Mouse (Mus musculus) C2C12 (cell line): ENCODE results near the gene Lpgat1. TPM values are rescaled to one million over a fixed set of nuclear protein-coding genes. Genes with fewer than 3 reads are reported as not detected.
A peak's percentile ranks its signal among the peaks of the same experiment; 100 is the strongest.

Experiments used
- H3K27me3 ChIP-seq: one replicate; pipeline ENCODE4 v1.6.1; 2011; ENCODE audit not compliant: control insufficient read depth, insufficient read depth, insufficient read length
- H3K36me3 ChIP-seq: one replicate; pipeline ENCODE4 v1.6.1; 2011; ENCODE audit not compliant: control insufficient read depth, insufficient read depth
- H3K4me3 ChIP-seq: one replicate; pipeline ENCODE4 v1.5.1; 2011; ENCODE audit warnings: mild to moderate bottlenecking, control low read depth; ENCODE audit not compliant: poor library complexity, insufficient read depth, severe bottlenecking
- H3K79me2 ChIP-seq: one replicate; pipeline ENCODE4 v1.6.1; 2011; ENCODE audit not compliant: control insufficient read depth, insufficient read depth
- H3K79me3 ChIP-seq: one replicate; pipeline ENCODE4 v1.6.1; 2011; ENCODE audit warnings: low read depth, control low read depth
- H3ac ChIP-seq: one replicate; pipeline ENCODE3; 2011; ENCODE audit warnings: low read depth; ENCODE audit not compliant: control insufficient read depth, insufficient read length
- CEBPB ChIP-seq: IDR thresholded peaks from one replicate; pipeline ENCODE4 v1.6.1; 2011; ENCODE audit warnings: low read depth, mild to moderate bottlenecking, control low read depth, moderate library complexity
- CTCF ChIP-seq: IDR thresholded peaks from one replicate; pipeline ENCODE4 v1.5.1; 2011; ENCODE audit not compliant: control insufficient read depth, insufficient read depth, insufficient read length
- FOSL1 ChIP-seq: IDR thresholded peaks from one replicate; pipeline ENCODE4 v1.8.0; 2011; ENCODE audit warnings: mild to moderate bottlenecking, low read length; ENCODE audit not compliant: poor library complexity, insufficient read depth, severe bottlenecking
- MAX ChIP-seq: IDR thresholded peaks from one replicate; pipeline ENCODE4 v1.6.1; 2011; ENCODE audit warnings: mild to moderate bottlenecking, control low read depth
- MYOD1 ChIP-seq: IDR thresholded peaks from one replicate; pipeline ENCODE4 v1.6.1; 2011; ENCODE audit warnings: low read depth; ENCODE audit not compliant: control insufficient read depth, insufficient read length
- MYOG ChIP-seq: IDR thresholded peaks from one replicate; pipeline ENCODE4 v1.6.1; 2011; ENCODE audit not compliant: control insufficient read depth, insufficient read length; ENCODE audit errors: extremely low read depth
- USF1 ChIP-seq: IDR thresholded peaks from one replicate; pipeline ENCODE4 v1.6.1; 2011; ENCODE audit warnings: low read depth, mild to moderate bottlenecking, control low read depth, moderate library complexity
- polyA plus RNA-seq: library from polyadenylated mRNA; unstranded; fragments of >200 nt; fragmentation: generic; extraction: Trizol; gene quantifications from one replicate; pipeline ENCODE4 v1.2.1, GENCODE M21; 2012; ENCODE audit warnings: missing spikeins

The Lpgat1 gene
- polyA plus RNA-seq, 1 experiment = 16.5 TPM

- Histone ChIP-seq H3K36me3 (no peaks in the 10 kb centered on the region), H3K79me3 (no peaks in the 10 kb centered on the region), H3K4me3 (no peak overlapping the region), H3ac (no peak overlapping the region), H3K79me2 (peaks cover 5% of the 10 kb centered on the region), H3K27me3 (no peaks in the 10 kb centered on the region)
- TF ChIP-seq CEBPB (no peak), USF1 (no peak), MAX (no peak), MYOG (no peak), MYOD1 (no peak), FOSL1 (no peak)
These were observed 3.8 kb upstream of the Lpgat1 start for GRCm38 (mm10) chr1:191713813-191714212.

DNA sequence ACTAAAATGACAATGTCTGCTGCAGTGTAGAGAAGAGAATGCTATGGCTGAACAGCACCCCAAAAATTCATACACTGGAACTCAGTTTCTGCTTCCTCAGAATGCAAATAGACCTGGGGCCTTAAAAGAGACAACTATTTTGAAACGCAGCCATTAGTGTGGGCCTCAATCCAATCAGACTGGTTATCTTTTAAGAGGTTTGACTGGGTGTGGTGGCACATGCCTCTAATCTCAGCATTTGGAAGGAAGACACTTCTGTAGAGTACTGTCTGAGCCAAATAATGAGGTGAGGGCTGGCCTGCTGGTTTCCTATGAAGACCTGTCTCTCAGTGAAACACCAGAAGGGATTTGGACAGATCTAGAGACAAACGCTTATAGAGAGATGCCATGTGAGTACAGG is 2.5 kb upstream of the Lpgat1 start:
- TF ChIP-seq CEBPB (no peak), CTCF (no peak), MAX (no peak), MYOG (no peak), MYOD1 (no peak), USF1 (no peak), FOSL1 (no peak)
- Histone ChIP-seq H3K36me3 (peaks cover 2% of the 10 kb centered on the region), H3ac (no peak overlapping the region), H3K27me3 (no peaks in the 10 kb centered on the region), H3K79me2 (peaks cover 18% of the 10 kb centered on the region), H3K79me3 (peaks cover 8% of the 10 kb centered on the region), H3K4me3 (no peak overlapping the region)

GRCm38 (mm10) chr1:191717141-191717540 is 493 bp upstream of the Lpgat1 start:
- Histone ChIP-seq H3K36me3 (peaks cover 18% of the 10 kb centered on the region), H3K4me3 (peak overlapping the region; percentile 78), H3K79me3 (peaks cover 24% of the 10 kb centered on the region), H3K27me3 (no peaks in the 10 kb centered on the region), H3ac (peak overlapping the region; percentile 99), H3K79me2 (peaks cover 38% of the 10 kb centered on the region)
- TF ChIP-seq CTCF (no peak), MAX (no peak), CEBPB (no peak), USF1 (no peak), FOSL1 (no peak), MYOG (no peak), MYOD1 (no peak)

DNA sequence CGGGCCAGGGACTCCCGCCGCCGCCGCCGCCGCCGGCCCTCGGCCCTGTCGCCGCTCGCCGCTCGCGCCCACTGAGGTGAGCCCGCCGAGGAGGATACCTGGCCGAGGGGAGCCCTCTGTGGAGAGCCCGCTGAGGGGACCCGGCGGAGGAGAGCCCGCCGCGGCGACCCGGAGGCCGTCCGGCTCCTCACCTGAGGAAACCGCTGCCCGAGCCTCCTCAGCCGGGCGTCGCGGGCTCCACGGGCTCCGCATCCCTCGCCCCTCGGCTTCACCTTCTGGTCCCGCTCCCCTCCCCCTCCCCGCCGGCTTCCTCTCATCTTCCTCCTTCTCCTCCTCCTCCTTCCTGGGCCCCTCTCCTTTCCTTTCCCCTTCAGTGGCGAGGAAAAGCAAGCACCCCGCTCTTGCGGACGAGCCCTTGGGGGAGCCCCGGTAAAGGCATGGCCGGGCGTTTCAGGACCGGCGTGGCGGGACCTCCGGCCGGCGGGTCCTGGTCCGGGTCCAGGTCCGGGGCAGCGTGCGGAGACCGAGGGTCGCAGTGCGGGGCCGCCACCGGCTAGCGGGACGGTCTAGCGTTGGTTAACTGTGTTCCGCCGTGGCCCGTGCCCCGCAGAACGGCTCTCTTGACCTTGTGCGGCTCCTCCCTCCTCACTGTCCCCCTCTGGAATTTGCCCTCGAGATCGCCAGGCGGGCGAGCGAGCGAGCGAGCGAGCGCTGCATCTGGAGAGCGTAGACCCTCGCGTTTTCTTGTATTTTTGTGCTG is 1.1 kb downstream of the Lpgat1 start:
- peak overlapping the region; percentile 78 for H3K4me3 ChIP-seq
- peaks cover 29% of the 10 kb centered on the region for H3K36me3 ChIP-seq
- peak overlapping the region; percentile 99 for H3ac ChIP-seq
- TF ChIP-seq USF1 = no peak
- TF ChIP-seq MYOD1 = no peak
- no peak for TF ChIP-seq FOSL1
- no peaks in the 10 kb centered on the region for H3K27me3 ChIP-seq
- H3K79me2 ChIP-seq = peaks cover 50% of the 10 kb centered on the region
- H3K79me3 ChIP-seq = peaks cover 26% of the 10 kb centered on the region

DNA sequence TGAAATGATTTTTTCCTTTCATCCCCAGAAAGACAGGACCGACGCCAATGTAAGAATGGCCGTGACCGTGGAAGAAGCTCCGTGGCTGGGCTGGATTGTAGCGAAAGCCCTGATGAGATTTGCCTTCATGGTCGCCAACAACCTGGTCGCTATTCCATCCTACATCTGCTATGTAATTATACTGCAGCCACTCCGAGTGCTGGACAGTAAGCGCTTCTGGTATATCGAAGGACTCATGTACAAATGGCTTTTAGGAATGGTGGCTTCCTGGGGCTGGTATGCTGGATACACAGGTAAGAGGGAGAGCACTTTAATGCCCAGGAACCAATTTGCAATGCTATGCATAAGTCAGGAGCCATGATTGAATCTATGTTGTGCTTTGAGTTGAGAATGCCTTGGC is 1.7 kb downstream of the Lpgat1 start:
- peak overlapping the region; percentile 78 for H3K4me3 ChIP-seq
- TF ChIP-seq MAX (no peak), CEBPB (no peak), MYOD1 (no peak), USF1 (no peak), FOSL1 (no peak), MYOG (no peak), CTCF (no peak)
- peaks cover 56% of the 10 kb centered on the region for H3K79me2 ChIP-seq
- peaks cover 35% of the 10 kb centered on the region for H3K36me3 ChIP-seq
- peaks cover 27% of the 10 kb centered on the region for H3K79me3 ChIP-seq
- peak overlapping the region; percentile 99 for H3ac ChIP-seq
- H3K27me3 ChIP-seq = no peaks in the 10 kb centered on the region
